Mouse (Mus musculus): ENCODE results near the gene Aars2. TPM values are rescaled to one million over a fixed set of nuclear protein-coding genes. Genes with fewer than 3 reads are reported as not detected.

Aars2 gene
- total and polyA plus RNA-seq, 3 experiments, result 12.4 to 23.1 (median 17.5) TPM

DNA sequence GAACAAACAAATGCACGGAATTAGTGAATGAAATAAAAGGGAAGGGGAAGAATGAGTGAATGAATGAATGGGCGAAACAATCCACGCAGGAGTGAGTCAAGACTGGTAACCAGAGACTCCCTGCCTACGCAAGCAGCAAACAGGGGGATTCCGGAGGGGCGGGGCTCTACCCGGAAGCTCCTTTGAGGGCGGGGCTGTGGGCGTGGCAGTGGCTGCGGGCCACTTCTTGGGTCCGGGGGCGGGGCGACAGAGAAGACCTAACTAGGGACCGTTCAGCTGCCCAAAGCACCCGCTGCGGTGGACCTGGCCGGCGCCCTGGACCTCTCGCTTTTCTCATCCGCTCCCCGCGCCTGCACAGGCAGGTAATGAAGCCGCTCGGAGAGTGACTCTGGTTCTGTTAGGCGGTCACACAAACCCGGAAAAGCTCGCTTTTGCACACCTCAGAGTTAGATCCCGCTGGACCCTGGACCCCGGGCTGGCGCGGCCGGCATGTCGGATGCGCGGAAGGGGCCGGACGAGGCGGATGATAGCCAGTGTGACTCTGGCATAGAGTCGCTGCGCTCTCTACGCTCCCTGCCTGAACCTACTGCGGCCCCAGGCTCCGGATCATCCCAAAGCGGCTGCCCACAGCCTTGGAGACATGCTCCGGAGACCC is 48.9 kb downstream of the Aars2 start, which contains the start of gene Nfkbie:
Nfkbie (plus strand) TSS at position 252 of the 655 bp plus-strand sequence.
- Histone ChIP-seq H3K27me3 (replicated peaks) (no peaks in the 10 kb centered on the region), H3K79me2 (replicated peaks; ENCODE audit: control insufficient read depth, extremely low read depth, insufficient read depth, poor library complexity, severe bottlenecking) (peaks cover 37% of the 10 kb centered on the region), H3K4me1 (ENCODE audit: control insufficient read depth in 1 of 2, insufficient read depth in 2 of 2) (peaks cover 21 to 49% of the 10 kb centered on the region in 2 experiments), H3K27ac (ENCODE audit: insufficient read depth, low read depth) (peak within 1 kb of the TSS; percentile 99), H3K9ac (ENCODE audit: insufficient read depth, low read depth) (peak within 1 kb of the TSS; percentile 99), H3K4me3 (replicated peaks in 1 of 3; ENCODE audit: low read depth in 2 of 3, low read length in 2 of 3, poor library complexity in 1 of 3) (peak within 1 kb of the TSS; percentile 90 to 100 (median 99)), H3K9me3 (replicated peaks; ENCODE audit: low read length) (no peaks in the 10 kb centered on the region), H3K36me3 (replicated peaks in 1 of 2; ENCODE audit: control insufficient read depth in 1 of 2, insufficient read depth in 1 of 2, low read length in 1 of 2) (peaks cover 23 to 40% of the 10 kb centered on the region in 2 experiments), H3K4me2 (ENCODE audit: insufficient read depth, low read depth, poor library complexity, severe bottlenecking) (peak within 1 kb of the TSS; percentile 79)
- in situ Hi-C loops (cut with MboI; ENCODE audit: low pct_ligation_motif_present, low pct_unique_long_range_greater_than_20kb, low sequenced_read_pairs) (loop anchor here (5.0 kb wide), 1 partner anchor 78 kb away; the partner anchor contains the start of gene Spats1), dilution Hi-C loops (cut with MboI; ENCODE audit: extremely low pct_ligation_motif_present, extremely low pct_unique_long_range_greater_than_20kb, low sequenced_read_pairs) (no loop called here)
- DNase-seq (ENCODE audit: extremely low read depth), result peak; percentile 94
- TF ChIP-seq TBP (conservative IDR thresholded peaks at IDR 0.05; ENCODE audit: low read depth, low read length), result peak; percentile 84
- TF ChIP-seq MXI1 (IDR thresholded peaks at IDR 0.05; ENCODE audit: low read depth, low read length), result peak; percentile 30; the same call in 1 of the 2 replicates
- 0 out of 2 replicates have a peak, but pooled peaks have one; percentile 17 for TF ChIP-seq JUND (conservative IDR thresholded peaks at IDR 0.05; ENCODE audit: low read depth, low read length)
- TF ChIP-seq MAX (IDR thresholded peaks at IDR 0.05; ENCODE audit: low read length), result no peak
- no peak for TF ChIP-seq E2F4 (IDR thresholded peaks at IDR 0.05; ENCODE audit: insufficient replicate concordance, low read depth, low read length)
- 0 out of 2 replicates have a peak, but pooled peaks have one; percentile 45 for TF ChIP-seq EP300 (IDR thresholded peaks at IDR 0.05; ENCODE audit: low read length)
- TF ChIP-seq CHD1 (IDR thresholded peaks at IDR 0.05; ENCODE audit: low read depth, low read length), result peak; percentile 54; the same call in 1 of the 2 replicates
- TF ChIP-seq NRF1 (IDR thresholded peaks at IDR 0.05; ENCODE audit: low read depth, low read length), result 0 out of 2 replicates have a peak, but pooled peaks have one; percentile 15
- TF ChIP-seq RAD21 (IDR thresholded peaks at IDR 0.05; ENCODE audit: low read depth, low read length), result no peak
- no peak; the same call in 1 of the 2 replicates for TF ChIP-seq ZNF384 (IDR thresholded peaks at IDR 0.05; ENCODE audit: low read depth, low read length)
- TF ChIP-seq BHLHE40 (IDR thresholded peaks at IDR 0.05; ENCODE audit: low read depth, low read length), result no peak
- TF ChIP-seq USF2 (conservative IDR thresholded peaks at IDR 0.05; ENCODE audit: low read depth, low read length), result no peak
- no peak for TF ChIP-seq JUN (IDR thresholded peaks at IDR 0.05; ENCODE audit: insufficient read depth, low read depth, low read length)
- 0 out of 2 replicates have a peak, but pooled peaks have one; percentile 39 for TF ChIP-seq MYC (IDR thresholded peaks at IDR 0.05; ENCODE audit: low read depth, low read length)
- TF ChIP-seq SIN3A (IDR thresholded peaks at IDR 0.05; ENCODE audit: low read length), result peak; percentile 80
- TF ChIP-seq POLR2A (IDR thresholded peaks at IDR 0.05; ENCODE audit: low read depth, low read length), result peak; percentile 93
- TF ChIP-seq ZMIZ1 (IDR thresholded peaks at IDR 0.05; ENCODE audit: low read depth, low read length), result peak; percentile 93
- peak; percentile 79 for TF ChIP-seq UBTF (IDR thresholded peaks at IDR 0.05; ENCODE audit: low read depth, low read length)
- peak; percentile 83 for TF ChIP-seq MAZ (IDR thresholded peaks at IDR 0.05; ENCODE audit: low read depth, low read length)
- no peak for TF ChIP-seq RCOR1 (conservative IDR thresholded peaks at IDR 0.05; ENCODE audit: low read depth, low read length)
- peak; percentile 66; the same call in 1 of the 2 replicates for TF ChIP-seq MEF2A (IDR thresholded peaks at IDR 0.05; ENCODE audit: borderline replicate concordance, low read depth, low read length)
- peak; percentile 86 for TF ChIP-seq NELFE (IDR thresholded peaks at IDR 0.05; ENCODE audit: low read depth, low read length)
- TF ChIP-seq KAT2A (IDR thresholded peaks at IDR 0.05; ENCODE audit: insufficient replicate concordance, low read length), result 0 out of 2 replicates have a peak, but pooled peaks have one; percentile 59
- peak; percentile 78; the same call in 1 of the 2 replicates for TF ChIP-seq POLR2AphosphoS2 (IDR thresholded peaks at IDR 0.05; ENCODE audit: low read depth, low read length)
- TF ChIP-seq USF1 (IDR thresholded peaks at IDR 0.05; ENCODE audit: low read depth, low read length), result no peak
- peak; percentile 84 for TF ChIP-seq ETS1 (conservative IDR thresholded peaks at IDR 0.05; ENCODE audit: low read depth, low read length)
- TF ChIP-seq HCFC1 (IDR thresholded peaks at IDR 0.05; ENCODE audit: low read depth, low read length), result no peak
- TF ChIP-seq MAFK (IDR thresholded peaks at IDR 0.05; ENCODE audit: insufficient replicate concordance, low read length), result peak; percentile 29; the same call in 1 of the 2 replicates
- peak; percentile 60; the same call in 1 of the 2 replicates for TF ChIP-seq CHD2 (IDR thresholded peaks at IDR 0.05; ENCODE audit: low read length)
- no peak for TF ChIP-seq ZC3H11A (IDR thresholded peaks at IDR 0.05; ENCODE audit: low read depth, low read length)
- TF ChIP-seq ZKSCAN1 (IDR thresholded peaks at IDR 0.05; ENCODE audit: borderline replicate concordance, low read depth, low read length), result no peak
- peak; percentile 98 for TF ChIP-seq ELF1 (IDR thresholded peaks at IDR 0.05; ENCODE audit: low read depth, low read length)
- peak; percentile 82 for TF ChIP-seq TCF12 (IDR thresholded peaks at IDR 0.05; ENCODE audit: low read depth, low read length)
- TF ChIP-seq SMC3 (IDR thresholded peaks at IDR 0.05; ENCODE audit: low read depth, low read length), result no peak
- no peak for TF ChIP-seq PAX5 (IDR thresholded peaks at IDR 0.05; ENCODE audit: low read length)
- peak; percentile 49; the same call in 1 of the 2 replicates for TF ChIP-seq IRF4 (IDR thresholded peaks at IDR 0.05; ENCODE audit: low read depth, low read length)
- TF ChIP-seq GABPA (IDR thresholded peaks at IDR 0.05; ENCODE audit: insufficient replicate concordance, low read depth, low read length), result no peak
- TF ChIP-seq CTCF (conservative IDR thresholded peaks at IDR 0.05 in 1 of 2, IDR thresholded peaks at IDR 0.05 in 1 of 2; ENCODE audit: low read depth in 2 of 2, low read length in 2 of 2), result no peak
